Mouse (Mus musculus) forebrain, embryonic 13.5 days (tissue): ENCODE results near the gene Cradd. TPM values are rescaled to one million over a fixed set of nuclear protein-coding genes. Genes with fewer than 3 reads are reported as not detected.

Experiments
- ATAC-seq: fragments of 200-750 bp; cut with Nextera tagmentation; 2 replicates; pipeline ENCODE4 v1.8.0; 2017
- H3K27ac ChIP-seq: fragments of 300-500 bp; sonication (generic); 2 replicates; pipeline ENCODE4 v1.5.1; 2015; ENCODE audit warnings: inconsistent platforms, mild to moderate bottlenecking, moderate library complexity
- H3K27me3 ChIP-seq: fragments of 300-500 bp; sonication (generic); 2 replicates; pipeline ENCODE4 v1.6.1; 2015; ENCODE audit warnings: mild to moderate bottlenecking, inconsistent platforms
- H3K36me3 ChIP-seq: fragments of 300-500 bp; sonication (generic); 2 replicates; pipeline ENCODE4 v1.6.1; 2015; ENCODE audit warnings: mild to moderate bottlenecking, inconsistent platforms; ENCODE audit not compliant: poor library complexity, severe bottlenecking
- H3K4me1 ChIP-seq: fragments of 300-500 bp; sonication (generic); 2 replicates; pipeline ENCODE4 v1.6.1; 2015; ENCODE audit warnings: inconsistent platforms
- H3K4me2 ChIP-seq: fragments of 300-500 bp; sonication (generic); 2 replicates; pipeline ENCODE4 v1.6.1; 2015; ENCODE audit warnings: inconsistent platforms, mild to moderate bottlenecking, moderate library complexity
- H3K4me3 ChIP-seq: fragments of 300-500 bp; sonication (generic); 2 replicates; pipeline ENCODE4 v1.5.1; 2015; ENCODE audit warnings: mild to moderate bottlenecking, inconsistent platforms
- H3K9ac ChIP-seq: fragments of 300-500 bp; sonication (generic); 2 replicates; pipeline ENCODE4 v1.6.1; 2015; ENCODE audit warnings: mild to moderate bottlenecking, inconsistent platforms
- H3K9me3 ChIP-seq: fragments of 300-500 bp; sonication (generic); replicated peaks from 2 replicates; pipeline ENCODE4 v1.6.1; 2016; ENCODE audit warnings: inconsistent platforms
- WGBS: fragments of 180-500 bp; shearing (Covaris S2); methylation state at CpG from one replicate; pipeline ENCODE4 v1.1.7; 2015; 5-methylcytosine and 5-hydroxymethylcytosine counted together
- polyA plus RNA-seq: library from polyadenylated mRNA; unstranded; fragments of >200 nt; fragmentation: Nextera tagmentation; extraction: Ambion mirVana; gene quantifications from 2 replicates; pipeline ENCODE4 v1.2.1, GENCODE M21; 2015

Gene Cradd
- polyA plus RNA-seq, 1 experiment from 2014 or later: 11.3 TPM

DNA sequence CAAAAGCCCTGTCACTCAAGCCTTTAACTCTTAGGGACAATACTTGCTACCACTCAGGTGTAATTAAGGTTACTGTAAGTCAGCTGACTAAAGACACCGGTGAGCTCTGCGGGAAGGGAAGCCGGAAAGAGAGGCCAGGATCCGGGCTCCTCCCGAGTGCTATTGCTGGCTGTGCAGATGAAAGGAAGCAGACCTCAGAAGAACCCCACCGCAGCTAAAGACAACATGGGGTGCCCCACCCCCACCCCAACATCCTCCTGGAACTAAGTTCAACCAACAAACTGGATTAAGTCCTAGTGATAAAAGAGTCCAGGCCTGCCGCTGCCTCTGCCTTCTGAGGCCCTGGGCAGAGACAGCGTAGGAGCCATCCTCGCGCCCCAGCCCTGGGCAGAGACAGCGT, 61.5 kb downstream of the Cradd start:
- no peak overlapping the region for H3K4me3 ChIP-seq
- WGBS: 35% methylated on average over 11 of the region's 11 CpGs
- H3K36me3 ChIP-seq: no peaks in the 10 kb centered on the region
- H3K9ac ChIP-seq: no peak overlapping the region
- no peak overlapping the region for H3K4me2 ChIP-seq
- no peak for ATAC-seq
- no peaks in the 10 kb centered on the region for H3K9me3 ChIP-seq
- H3K4me1 ChIP-seq: peaks cover 47% of the 10 kb centered on the region
- H3K27ac ChIP-seq: no peak overlapping the region
- peaks cover 24% of the 10 kb centered on the region for H3K27me3 ChIP-seq

DNA sequence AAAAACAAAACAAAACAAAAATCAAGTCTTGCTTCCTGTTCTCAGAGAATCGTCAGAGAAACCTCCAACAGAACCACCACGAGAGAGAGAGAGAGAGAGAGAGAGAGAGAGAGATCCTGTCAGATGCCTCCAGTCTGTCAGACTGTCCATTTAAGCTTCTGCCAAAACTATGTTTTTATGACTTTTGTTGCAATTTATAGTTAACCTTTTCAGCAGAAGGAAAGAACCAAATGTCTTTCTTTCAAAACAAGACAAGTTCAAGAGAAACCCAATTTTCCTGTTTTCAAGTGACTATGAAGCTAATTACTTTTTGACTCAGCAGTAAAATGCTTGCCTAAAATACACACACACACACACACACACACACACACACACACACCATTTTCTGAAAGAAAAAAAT, 62.7 kb downstream of the Cradd start:
- no peak for ATAC-seq
- Histone ChIP-seq H3K4me2 (no peak overlapping the region), H3K36me3 (no peaks in the 10 kb centered on the region), H3K4me1 (peaks cover 47% of the 10 kb centered on the region), H3K9me3 (no peaks in the 10 kb centered on the region), H3K27ac (no peak overlapping the region), H3K4me3 (no peak overlapping the region), H3K9ac (no peak overlapping the region), H3K27me3 (peaks cover 24% of the 10 kb centered on the region)
- WGBS: 49% methylated on average over 2 of the region's 2 CpGs

DNA sequence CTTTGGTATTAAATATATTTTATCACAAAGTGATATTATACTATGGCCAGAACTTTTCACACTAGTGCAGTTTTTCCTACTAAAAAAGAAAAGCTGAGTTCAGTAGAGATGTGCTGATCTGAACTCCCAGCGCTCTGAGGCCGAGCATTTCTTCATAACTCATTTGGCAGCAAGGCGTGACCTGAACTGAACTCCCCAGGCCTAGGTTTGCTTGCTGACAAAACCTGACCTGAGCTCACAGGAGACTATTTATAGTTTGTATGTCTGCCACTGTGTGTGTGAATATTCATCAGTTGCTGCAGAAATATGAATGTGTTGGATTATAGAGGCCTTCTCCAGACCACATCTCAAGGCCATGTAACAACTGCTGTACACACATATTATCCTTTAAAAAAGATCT, 63.5 kb downstream of the Cradd start:
- ATAC-seq: no peak
- WGBS: 91% methylated on average over 3 of the region's 3 CpGs
- no peak overlapping the region for H3K27ac ChIP-seq

DNA sequence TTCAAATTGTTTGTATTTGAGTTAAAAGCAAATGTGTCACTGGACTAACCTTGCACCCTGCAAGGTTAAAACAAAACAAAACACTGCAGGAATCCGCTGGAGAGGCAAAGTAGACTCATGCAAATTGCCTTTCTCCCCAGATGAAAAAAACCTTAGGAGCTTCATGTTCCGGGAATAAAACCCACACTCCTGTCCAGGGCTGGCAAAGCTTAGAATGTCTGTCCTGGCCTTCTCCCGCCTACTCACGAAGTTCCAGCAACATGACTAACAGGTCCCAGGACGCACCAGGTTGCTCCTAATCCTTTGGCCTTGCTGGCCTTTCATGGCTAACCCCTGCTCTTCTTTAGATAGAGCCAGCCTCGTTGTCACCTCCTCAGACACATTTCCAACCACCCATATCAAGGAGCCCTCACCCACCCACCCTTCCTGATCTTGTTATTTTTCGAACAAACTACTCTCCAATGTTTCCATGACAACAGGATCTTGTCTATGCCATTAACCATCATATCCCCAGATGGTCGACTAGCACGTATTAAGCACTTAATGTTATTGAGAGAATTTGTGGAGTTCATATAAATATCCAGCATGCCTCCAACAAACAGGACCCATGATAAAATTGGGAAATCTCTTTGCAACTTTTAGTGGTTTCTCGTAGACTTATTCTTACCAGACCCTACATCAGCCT, 65.3 kb downstream of the Cradd start:
- no peak overlapping the region for H3K4me2 ChIP-seq
- no peak overlapping the region for H3K27ac ChIP-seq
- peaks cover 13% of the 10 kb centered on the region for H3K27me3 ChIP-seq
- no peaks in the 10 kb centered on the region for H3K36me3 ChIP-seq
- 68% methylated on average over 10 of the region's 10 CpGs for WGBS
- no peaks in the 10 kb centered on the region for H3K9me3 ChIP-seq
- peaks cover 45% of the 10 kb centered on the region for H3K4me1 ChIP-seq
- no peak overlapping the region for H3K9ac ChIP-seq
- no peak overlapping the region for H3K4me3 ChIP-seq
- ATAC-seq: no peak

More for the DNA sequence above, 63.5 kb downstream of the Cradd start:
- no peak overlapping the region for H3K4me2 ChIP-seq
- H3K9ac ChIP-seq: no peak overlapping the region
- no peaks in the 10 kb centered on the region for H3K36me3 ChIP-seq
- peaks cover 44% of the 10 kb centered on the region for H3K4me1 ChIP-seq
- H3K27me3 ChIP-seq: peaks cover 24% of the 10 kb centered on the region
- no peak overlapping the region for H3K4me3 ChIP-seq
- no peaks in the 10 kb centered on the region for H3K9me3 ChIP-seq

DNA sequence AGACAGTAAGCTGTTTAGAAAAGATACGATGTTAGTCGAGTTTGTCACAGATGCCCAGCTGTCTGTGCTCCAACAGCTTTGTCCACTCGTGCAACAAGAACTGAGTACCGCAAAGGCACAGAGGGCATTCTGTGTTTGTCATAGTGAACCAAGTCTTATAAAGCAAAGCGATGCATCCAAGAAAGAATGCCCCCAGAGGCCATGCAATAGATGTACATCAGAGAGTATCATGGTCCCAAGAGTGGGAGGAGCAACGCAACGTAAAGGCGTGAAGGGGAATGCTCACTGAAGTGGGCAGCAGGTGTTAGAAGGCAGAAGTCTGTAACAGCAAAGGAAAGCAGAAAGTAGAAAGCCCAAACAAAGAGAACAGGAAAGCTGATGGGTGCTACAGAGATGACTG, 66.0 kb downstream of the Cradd start:
- WGBS: 66% methylated on average over 8 of the region's 8 CpGs
- H3K27ac ChIP-seq: no peak overlapping the region
- H3K4me3 ChIP-seq: no peak overlapping the region
- no peak for ATAC-seq
- H3K9ac ChIP-seq: no peak overlapping the region
- H3K36me3 ChIP-seq: no peaks in the 10 kb centered on the region
- H3K4me1 ChIP-seq: peaks cover 45% of the 10 kb centered on the region
- H3K4me2 ChIP-seq: no peak overlapping the region
- no peaks in the 10 kb centered on the region for H3K9me3 ChIP-seq
- peaks cover 10% of the 10 kb centered on the region for H3K27me3 ChIP-seq

DNA sequence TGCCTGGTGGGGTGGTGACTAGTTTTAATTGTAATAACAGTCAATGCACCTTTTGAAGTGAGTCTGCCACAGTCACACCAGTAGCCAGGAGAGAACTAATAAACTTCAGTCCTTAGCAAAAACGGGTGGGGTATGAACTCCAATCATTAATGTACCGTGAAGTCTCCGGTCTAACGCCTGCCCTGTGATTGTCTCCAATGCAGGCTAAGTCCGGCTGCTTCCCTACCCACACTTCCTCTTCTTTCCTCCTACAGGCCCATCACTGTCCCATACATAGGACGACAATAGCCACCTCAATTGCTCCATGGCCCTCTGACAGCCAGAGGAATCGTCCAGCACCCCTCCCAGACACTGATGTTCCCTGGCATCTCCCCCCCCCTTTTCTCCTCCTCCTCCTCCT, 67.8 kb downstream of the Cradd start:
- no peaks in the 10 kb centered on the region for H3K36me3 ChIP-seq
- no peak for ATAC-seq
- no peak overlapping the region for H3K27ac ChIP-seq
- peaks cover 40% of the 10 kb centered on the region for H3K4me1 ChIP-seq
- no peaks in the 10 kb centered on the region for H3K9me3 ChIP-seq
- no peak overlapping the region for H3K9ac ChIP-seq
- H3K4me2 ChIP-seq: no peak overlapping the region
- 0 out of 2 replicates have a peak, but pooled peaks cover 3% of the 10 kb centered on the region for H3K27me3 ChIP-seq
- WGBS: 29% methylated on average over 7 of the region's 7 CpGs
- H3K4me3 ChIP-seq: no peak overlapping the region

DNA sequence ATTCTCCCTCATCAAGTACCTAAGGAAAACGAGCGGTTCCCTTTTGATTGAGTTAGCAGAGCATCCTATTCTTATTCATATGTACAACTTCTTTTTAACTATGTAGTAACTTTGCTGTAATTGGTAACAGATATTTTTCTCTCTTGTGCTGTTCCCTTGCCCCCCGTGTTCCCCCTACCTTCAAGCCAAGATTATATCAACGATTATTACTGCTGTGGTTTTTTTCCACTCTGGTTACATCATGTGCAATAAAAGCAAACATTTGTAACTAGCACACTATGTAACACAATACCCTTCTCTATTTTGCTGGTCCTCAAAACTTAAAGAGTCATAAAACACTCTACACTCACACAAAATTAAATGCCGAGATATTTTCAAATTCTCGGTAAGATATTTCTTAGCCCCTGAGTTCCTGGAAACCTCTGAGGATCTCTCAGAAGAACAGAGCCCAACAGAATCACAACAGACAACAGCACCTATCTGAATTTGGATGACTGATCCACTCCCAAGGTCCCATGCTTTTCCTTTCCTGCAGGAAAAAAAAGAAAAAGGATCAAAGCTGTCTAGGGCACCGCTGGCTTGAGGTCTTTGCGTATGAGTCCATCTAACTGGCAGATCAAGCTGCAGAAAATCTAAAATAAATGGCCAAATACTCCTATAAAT, 68.8 kb downstream of the Cradd start:
- Histone ChIP-seq H3K36me3 (no peaks in the 10 kb centered on the region), H3K27me3 (0 out of 2 replicates have a peak, but pooled peaks cover 5% of the 10 kb centered on the region), H3K27ac (no peak overlapping the region), H3K9me3 (no peaks in the 10 kb centered on the region), H3K4me2 (0 out of 2 replicates have a peak overlapping the region, but pooled peaks have one; percentile 14), H3K4me3 (no peak overlapping the region), H3K4me1 (peaks cover 40% of the 10 kb centered on the region), H3K9ac (no peak overlapping the region)
- 68% methylated on average over 8 of the region's 8 CpGs for WGBS
- no peak for ATAC-seq

DNA sequence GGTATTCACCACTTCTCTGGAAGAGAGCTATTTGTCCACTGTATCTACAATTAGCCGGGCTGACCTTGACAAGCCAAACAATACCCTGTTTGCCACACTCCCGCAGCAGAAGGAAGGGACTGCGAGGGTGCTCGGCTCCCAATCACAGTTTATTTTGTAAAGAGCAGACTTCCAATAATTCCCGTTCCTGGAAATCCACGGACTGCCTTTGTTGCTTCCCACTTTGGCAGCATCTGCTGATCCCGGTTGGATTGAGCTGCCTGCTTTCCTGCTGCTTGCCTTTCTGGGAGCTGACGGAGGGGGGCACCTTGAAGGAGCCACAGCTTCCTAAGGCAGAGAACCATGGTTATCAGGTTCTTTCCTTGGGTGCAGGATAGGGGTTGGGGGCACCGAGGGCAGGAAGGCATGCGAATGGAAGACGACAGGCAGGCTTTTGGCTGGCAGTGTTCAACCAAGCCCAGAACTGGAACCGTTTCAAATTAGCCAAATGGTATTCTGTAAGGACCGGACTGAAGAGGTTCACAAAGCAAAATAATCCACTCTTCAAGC, 69.4 kb downstream of the Cradd start:
- H3K27me3 ChIP-seq: 0 out of 2 replicates have a peak, but pooled peaks cover 6% of the 10 kb centered on the region
- peak; percentile 61 for ATAC-seq
- peak overlapping the region; percentile 14 for H3K4me2 ChIP-seq
- no peaks in the 10 kb centered on the region for H3K36me3 ChIP-seq
- H3K27ac ChIP-seq: no peak overlapping the region
- H3K4me1 ChIP-seq: peaks cover 40% of the 10 kb centered on the region
- 27% methylated on average over 13 of the region's 13 CpGs for WGBS
- no peak overlapping the region for H3K4me3 ChIP-seq
- H3K9ac ChIP-seq: peak overlapping the region; percentile 12; the same call in 1 of the 2 replicates
- no peaks in the 10 kb centered on the region for H3K9me3 ChIP-seq

DNA sequence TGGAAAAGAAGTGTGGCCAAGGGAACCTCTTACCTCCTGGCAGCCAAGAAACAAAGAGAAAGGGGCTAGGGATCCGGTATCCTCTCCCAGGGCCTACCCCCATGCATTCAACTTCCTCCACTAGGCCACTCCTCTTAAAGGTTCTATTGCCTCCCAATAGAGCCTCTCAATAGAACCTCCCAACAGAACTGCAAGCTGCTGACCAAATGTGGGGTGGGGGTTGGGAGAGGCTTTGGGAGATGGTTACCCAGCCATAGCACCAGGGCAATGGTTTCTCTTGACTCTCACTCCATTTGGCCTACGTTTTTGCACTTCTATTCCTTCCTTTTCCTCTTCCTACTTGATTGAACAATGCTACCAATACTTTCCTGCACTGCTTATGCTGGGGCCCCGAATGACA, 69.9 kb downstream of the Cradd start:
- ATAC-seq: no peak
- Histone ChIP-seq H3K4me3 (no peak overlapping the region), H3K9ac (no peak overlapping the region), H3K9me3 (no peaks in the 10 kb centered on the region), H3K4me2 (peak overlapping the region; percentile 14; the same call in 1 of the 2 replicates), H3K27ac (no peak overlapping the region), H3K36me3 (no peaks in the 10 kb centered on the region), H3K4me1 (peaks cover 35% of the 10 kb centered on the region), H3K27me3 (0 out of 2 replicates have a peak, but pooled peaks cover 6% of the 10 kb centered on the region)
- WGBS: 41% methylated on average over 3 of the region's 3 CpGs

DNA sequence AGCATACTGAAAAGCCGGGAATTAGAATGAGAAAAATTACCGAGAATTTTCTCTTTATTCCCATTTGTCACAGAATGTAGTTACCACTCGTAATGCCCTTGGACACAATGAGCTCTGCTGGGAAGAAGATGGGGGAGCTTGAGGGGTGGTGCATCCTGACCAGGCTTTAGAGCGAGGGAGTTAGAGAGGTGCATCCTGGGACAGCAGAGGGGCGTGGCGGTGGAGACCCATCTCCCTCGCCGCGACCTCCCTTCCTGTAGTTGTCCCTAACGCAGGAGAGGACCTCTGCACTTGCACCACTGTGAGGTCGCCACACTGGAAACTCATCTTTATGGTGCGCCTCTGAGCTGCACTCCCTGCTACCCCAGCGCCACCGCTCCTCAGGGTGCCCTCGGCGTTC, 72.3 kb downstream of the Cradd start:
- ATAC-seq: no peak

DNA sequence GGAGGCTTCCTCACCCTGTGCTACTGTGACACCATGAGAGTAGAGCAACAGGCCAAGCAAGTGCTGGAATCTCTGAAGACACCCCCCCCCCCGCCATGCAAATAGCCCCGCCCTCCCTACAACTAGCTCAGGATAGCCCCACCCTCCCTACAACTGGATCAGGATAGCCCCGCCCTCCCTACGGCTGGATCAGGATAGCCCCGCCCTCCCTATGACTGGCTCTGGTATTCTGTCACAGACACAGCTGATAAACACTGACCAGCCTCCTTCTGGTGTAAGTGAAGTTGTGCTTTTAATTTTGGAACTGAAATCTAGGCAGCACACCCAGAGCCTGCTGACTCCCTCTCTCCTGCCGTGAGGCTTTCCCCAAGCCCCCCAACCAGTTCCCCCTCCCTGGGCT, 75.6 kb downstream of the Cradd start:
- Histone ChIP-seq H3K4me1 (peaks cover 18% of the 10 kb centered on the region), H3K27me3 (0 out of 2 replicates have a peak, but pooled peaks cover 4% of the 10 kb centered on the region), H3K9me3 (no peaks in the 10 kb centered on the region), H3K36me3 (no peaks in the 10 kb centered on the region), H3K4me3 (no peak overlapping the region), H3K4me2 (no peak overlapping the region), H3K27ac (no peak overlapping the region), H3K9ac (no peak overlapping the region)
- ATAC-seq: no peak
- 61% methylated on average over 6 of the region's 6 CpGs for WGBS

More for the DNA sequence above, 72.3 kb downstream of the Cradd start:
- Histone ChIP-seq H3K36me3 (no peaks in the 10 kb centered on the region), H3K27me3 (0 out of 2 replicates have a peak, but pooled peaks cover 6% of the 10 kb centered on the region), H3K9me3 (no peaks in the 10 kb centered on the region), H3K27ac (no peak overlapping the region), H3K9ac (no peak overlapping the region), H3K4me3 (no peak overlapping the region), H3K4me1 (peaks cover 25% of the 10 kb centered on the region), H3K4me2 (no peak overlapping the region)
- WGBS: 79% methylated on average over 16 of the region's 16 CpGs

DNA sequence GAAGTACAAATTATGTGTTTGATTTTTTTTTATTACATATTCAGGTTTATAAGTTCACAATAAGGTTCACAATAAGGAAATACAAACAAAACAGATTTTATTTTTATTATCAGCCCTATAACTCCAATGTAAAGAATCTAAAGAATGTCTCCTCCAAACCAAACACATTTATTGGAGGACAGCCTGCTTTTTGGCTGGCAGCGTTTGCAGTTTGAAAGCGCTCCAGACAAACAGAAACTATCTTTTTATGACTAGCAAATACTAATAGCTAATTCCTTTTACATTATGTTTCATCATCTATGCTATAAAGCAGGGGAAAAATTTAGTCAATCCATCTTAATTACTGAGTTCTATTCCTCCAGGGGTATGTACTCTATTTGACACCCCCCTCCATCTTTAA, 77.2 kb downstream of the Cradd start:
- no peak overlapping the region for H3K27ac ChIP-seq
- H3K4me3 ChIP-seq: no peak overlapping the region
- ATAC-seq: no peak
- 0 out of 2 replicates have a peak, but pooled peaks cover 3% of the 10 kb centered on the region for H3K27me3 ChIP-seq
- no peaks in the 10 kb centered on the region for H3K9me3 ChIP-seq
- no peak overlapping the region for H3K9ac ChIP-seq
- peaks cover 18% of the 10 kb centered on the region for H3K4me1 ChIP-seq
- 83% methylated on average over 2 of the region's 2 CpGs for WGBS
- H3K36me3 ChIP-seq: no peaks in the 10 kb centered on the region
- H3K4me2 ChIP-seq: no peak overlapping the region
